Comparison of ENCODE assay signal across 7 mouse cellular contexts in genomic region chr16:18235389-18236065, GRCm38 (mm10). TPM values are rescaled to one million over a fixed set of nuclear protein-coding genes. Genes with fewer than 3 reads are reported as not detected.
A peak's percentile ranks its signal among the peaks of the same experiment; 100 is the strongest.
DNase-seq lines count a peak whose midpoint lies in the region; ATAC-seq and TF ChIP-seq lines count a peak whose summit lies in the region.

No protein-coding gene starts in this region.

- peak; percentile 80 for DNase-seq in cerebellum, adult 9-11 months
- DNase-seq in gastrocnemius, adult 2 months: peak; percentile 84
- DNase-seq in left cerebral cortex, postnatal 14 days (ENCODE audit: low spot score in 2 of 2): peak; percentile 59 to 70
- peak; percentile 66 to 78 for DNase-seq in right cerebral cortex, adult 2 months (ENCODE audit: low spot score in 2 of 2)

- H3K4me3 ChIP-seq in gastrocnemius, adult 2 months: peak overlapping the region; percentile 95
- peak overlapping the region; percentile 94 for H3K4me3 ChIP-seq in hindbrain, embryonic 15.5 days

- peaks cover 24% of the 10 kb centered on the region for H3K36me3 ChIP-seq in hindbrain, embryonic 15.5 days

- peak; percentile 23 for ATAC-seq in activated CD4-positive, CD25-positive, alpha-beta regulatory T cell, adult 4 months
- peak; percentile 85 for ATAC-seq in hindbrain, embryonic 15.5 days (ENCODE audit: low FRiP score, low read depth)
- peak; percentile 60 for ATAC-seq in megakaryocyte, adult 5-6 weeks (ENCODE audit: poor library complexity, severe bottlenecking)

- peak overlapping the region; percentile 92 for H3K9ac ChIP-seq in hindbrain, embryonic 15.5 days

- peak overlapping the region; percentile 94 for H3K27ac ChIP-seq in gastrocnemius, adult 2 months
- peak overlapping the region; percentile 94 for H3K27ac ChIP-seq in hindbrain, embryonic 15.5 days (replicated peaks)

- 4% methylated on average over 19 of the region's 19 CpGs for WGBS in hindbrain, embryonic 15.5 days

- TF ChIP-seq CTCF in gastrocnemius, adult 2 months (IDR thresholded peaks at IDR 0.05): no peak

- H3K9me3 ChIP-seq in hindbrain, embryonic 15.5 days: no peaks in the 10 kb centered on the region

- H3K4me1 ChIP-seq in hindbrain, embryonic 15.5 days (replicated peaks): peaks cover 33% of the 10 kb centered on the region

- intact Hi-C loops in gastrocnemius, adult 2 months (cut with DNase I): loop anchor here (10.0 kb wide), 1 partner anchor 321 kb away; the partner anchor contains the start of genes Ess2 and Gsc2
- intact Hi-C loops in left cerebral cortex, postnatal 14 days (cut with DNase I): no loop called here

- peak overlapping the region; percentile 79 for H3K4me2 ChIP-seq in hindbrain, embryonic 15.5 days

- no peaks in the 10 kb centered on the region for H3K27me3 ChIP-seq in hindbrain, embryonic 15.5 days

RNA-seq across cellular contexts. Expression of gene Zdhhc8, which starts 0.6 kb away (rescaled TPM):
- polyA plus RNA-seq in activated CD4-positive, CD25-positive, alpha-beta regulatory T cell, adult 4 months (2017; shearing (Covaris generic)): 1 to 10 TPM; 1.7 to 2.7 TPM
- total RNA-seq in gastrocnemius, adult 2 months (2021): 10 to 100 TPM; 21.6 to 28.7 TPM
- 16.3 and 19.7 TPM in 2 replicates for polyA plus RNA-seq in hindbrain, embryonic 15.5 days (2015; fragmentation: Nextera tagmentation; extraction: Ambion mirVana)
- total RNA-seq in left cerebral cortex, postnatal 14 days (2021): 100 to 1,000 TPM; 151 to 155 TPM
- 5.1 and 5.8 TPM in 2 replicates for total RNA-seq in megakaryocyte, adult 5-6 weeks (2015)
- 2.2 and 4.0 TPM in 2 replicates for total RNA-seq in megakaryocyte, adult 5-6 weeks (2017)

RNA-seq across cellular contexts. Expression of gene Trmt2a, which starts 13.0 kb away (rescaled TPM):
- 10 to 100 TPM; 27.7 to 46.5 TPM for polyA plus RNA-seq in activated CD4-positive, CD25-positive, alpha-beta regulatory T cell, adult 4 months (2017; shearing (Covaris generic))
- total RNA-seq in gastrocnemius, adult 2 months (2021): 10 to 100 TPM in 1 of 2 experiments, 1 to 10 TPM in 1; 9.7 to 12.0 TPM
- 94.7 and 98.9 TPM in 2 replicates for polyA plus RNA-seq in hindbrain, embryonic 15.5 days (2015; fragmentation: Nextera tagmentation; extraction: Ambion mirVana)
- total RNA-seq in left cerebral cortex, postnatal 14 days (2021): 10 to 100 TPM; 42.1 to 50.2 TPM
- total RNA-seq in megakaryocyte, adult 5-6 weeks (2015): 62.8 and 73.1 TPM in 2 replicates
- 48.8 and 69.0 TPM in 2 replicates for total RNA-seq in megakaryocyte, adult 5-6 weeks (2017)

RNA-seq across cellular contexts. Expression of gene Ranbp1, which starts 13.0 kb away (rescaled TPM):
- 100 to 1,000 TPM; 186 to 213 TPM for polyA plus RNA-seq in activated CD4-positive, CD25-positive, alpha-beta regulatory T cell, adult 4 months (2017; shearing (Covaris generic))
- total RNA-seq in gastrocnemius, adult 2 months (2021): 10 to 100 TPM; 17.9 to 28.5 TPM
- 373 and 402 TPM in 2 replicates for polyA plus RNA-seq in hindbrain, embryonic 15.5 days (2015; fragmentation: Nextera tagmentation; extraction: Ambion mirVana)
- 100 to 1,000 TPM in 1 of 2 experiments, 10 to 100 TPM in 1; 88.1 to 106 TPM for total RNA-seq in left cerebral cortex, postnatal 14 days (2021)
- total RNA-seq in megakaryocyte, adult 5-6 weeks (2015): 222 and 262 TPM in 2 replicates
- 251 and 278 TPM in 2 replicates for total RNA-seq in megakaryocyte, adult 5-6 weeks (2017)

RNA-seq across cellular contexts. Expression of gene Ccdc188, which starts 17.8 kb away (rescaled TPM):
- polyA plus RNA-seq in activated CD4-positive, CD25-positive, alpha-beta regulatory T cell, adult 4 months (2017; shearing (Covaris generic)): not detected
- total RNA-seq in gastrocnemius, adult 2 months (2021): not detected
- not detected in 2 replicates for polyA plus RNA-seq in hindbrain, embryonic 15.5 days (2015; fragmentation: Nextera tagmentation; extraction: Ambion mirVana)
- not detected for total RNA-seq in left cerebral cortex, postnatal 14 days (2021)
- not detected in 2 replicates for total RNA-seq in megakaryocyte, adult 5-6 weeks (2015)
- total RNA-seq in megakaryocyte, adult 5-6 weeks (2017): not detected in 2 replicates

RNA-seq across cellular contexts. Expression of gene Gm49776, which starts 22.6 kb away (rescaled TPM):
- not detected for polyA plus RNA-seq in activated CD4-positive, CD25-positive, alpha-beta regulatory T cell, adult 4 months (2017; shearing (Covaris generic))
- total RNA-seq in gastrocnemius, adult 2 months (2021): not detected
- 2.2 and 6.0 TPM in 2 replicates for polyA plus RNA-seq in hindbrain, embryonic 15.5 days (2015; fragmentation: Nextera tagmentation; extraction: Ambion mirVana)
- total RNA-seq in left cerebral cortex, postnatal 14 days (2021): not detected
- total RNA-seq in megakaryocyte, adult 5-6 weeks (2015): not detected in 2 replicates
- not detected in 2 replicates for total RNA-seq in megakaryocyte, adult 5-6 weeks (2017)

Comparison
In these comparisons a context has a peak if more than half of its experiments do, and no peak if none do; other contexts are left out.
1. Peak in every context shown above with its lines: DNase-seq, ATAC-seq, H3K4me3 ChIP-seq and H3K27ac ChIP-seq.
2. ATAC-seq: peak in every context shown above with its lines; median percentile 85 in hindbrain, embryonic 15.5 days; 60 in megakaryocyte, adult 5-6 weeks; 23 in activated CD4-positive, CD25-positive, alpha-beta regulatory T cell, adult 4 months.
3. RNA of gene Zdhhc8, which starts 0.6 kb away (total RNA-seq): 151 to 155 TPM in left cerebral cortex, postnatal 14 days; 21.6 to 28.7 TPM in gastrocnemius, adult 2 months and 2.2 to 5.8 TPM in megakaryocyte, adult 5-6 weeks; every median in the first group is over 4 times any median in the second.